Comparison of ENCODE assay signal across 11 mouse cellular contexts in genomic region chr11:6604604-6604936, GRCm38 (mm10). TPM values are rescaled to one million over a fixed set of nuclear protein-coding genes. Genes with fewer than 3 reads are reported as not detected.
DNase-seq lines count a peak whose midpoint lies in the region; ATAC-seq and TF ChIP-seq lines count a peak whose summit lies in the region.
"Had no signal": no experiment of that assay in that cellular context is flagged by ENCODE, and none has a peak within 500 bp of the region (broad histone marks: within the 10 kb centered on the region; RNA-seq: fewer than 3 reads in every experiment).

No protein-coding gene starts in this region.

- H3K27me3 ChIP-seq in kidney, embryonic 15.5 days = peaks cover 33% of the 10 kb centered on the region
- peaks cover 23% of the 10 kb centered on the region for H3K27me3 ChIP-seq in forebrain, embryonic 12.5 days
- peaks cover 54% of the 10 kb centered on the region for H3K27me3 ChIP-seq in limb, embryonic 10.5 days (ENCODE audit: low read depth, poor library complexity, severe bottlenecking)
- H3K27me3 ChIP-seq in small intestine, adult 2 months (ENCODE audit: control insufficient read depth, insufficient read depth, low read length) = peaks cover 16% of the 10 kb centered on the region; the same call in 1 of the 2 replicates

- 0 out of 2 replicates have a peak overlapping the region, but pooled peaks have one; percentile 32 for H3K4me3 ChIP-seq in kidney, embryonic 15.5 days (replicated peaks)
- H3K4me3 ChIP-seq in forebrain, embryonic 12.5 days (replicated peaks) = peak overlapping the region; percentile 56
- 0 out of 2 replicates have a peak overlapping the region, but pooled peaks have one; percentile 53 for H3K4me3 ChIP-seq in limb, embryonic 10.5 days
- 0 out of 2 replicates have a peak overlapping the region, but pooled peaks have one; percentile 48 for H3K4me3 ChIP-seq in small intestine, adult 2 months (ENCODE audit: low read depth, low read length)

- ATAC-seq in kidney, embryonic 15.5 days (replicated peaks; ENCODE audit: low FRiP score) = no peak
- ATAC-seq in forebrain, embryonic 12.5 days (ENCODE audit: low FRiP score) = no peak

- TF ChIP-seq CTCF in small intestine, adult 2 months (IDR thresholded peaks at IDR 0.05; ENCODE audit: extremely low read depth, insufficient read length, insufficient replicate concordance, low read depth, low read length) = no peak

- H3K4me2 ChIP-seq in kidney, embryonic 15.5 days = 0 out of 2 replicates have a peak overlapping the region, but pooled peaks have one; percentile 62
- peak overlapping the region; percentile 78 for H3K4me2 ChIP-seq in forebrain, embryonic 12.5 days

- H3K9me3 ChIP-seq in kidney, embryonic 15.5 days (replicated peaks) = no peaks in the 10 kb centered on the region
- H3K9me3 ChIP-seq in forebrain, embryonic 12.5 days = no peaks in the 10 kb centered on the region
- no peaks in the 10 kb centered on the region for H3K9me3 ChIP-seq in limb, embryonic 10.5 days (replicated peaks)

- no peak overlapping the region for H3K9ac ChIP-seq in kidney, embryonic 15.5 days
- H3K9ac ChIP-seq in forebrain, embryonic 12.5 days = peak overlapping the region; percentile 69

- no peaks in the 10 kb centered on the region for H3K36me3 ChIP-seq in kidney, embryonic 15.5 days
- H3K36me3 ChIP-seq in forebrain, embryonic 12.5 days (replicated peaks) = peaks cover 24% of the 10 kb centered on the region
- no peaks in the 10 kb centered on the region for H3K36me3 ChIP-seq in limb, embryonic 10.5 days
- no peaks in the 10 kb centered on the region for H3K36me3 ChIP-seq in small intestine, adult 2 months (ENCODE audit: control insufficient read depth, insufficient read depth, low read length)

- H3K4me1 ChIP-seq in kidney, embryonic 15.5 days = peaks cover 33% of the 10 kb centered on the region
- H3K4me1 ChIP-seq in forebrain, embryonic 12.5 days = peaks cover 66% of the 10 kb centered on the region
- peaks cover 23% of the 10 kb centered on the region for H3K4me1 ChIP-seq in limb, embryonic 10.5 days
- peaks cover 2% of the 10 kb centered on the region; the same call in 1 of the 2 replicates for H3K4me1 ChIP-seq in small intestine, adult 2 months (ENCODE audit: control insufficient read depth, insufficient read depth, insufficient read length, low read length)

- DNase-seq in kidney, postnatal 14 days = no peak
- no peak for DNase-seq in limb, embryonic 10.5 days (ENCODE audit: low spot score)
- no peak for DNase-seq in spleen, postnatal 10 days (ENCODE audit: low spot score in 2 of 2)
- DNase-seq in spleen, postnatal 4 days (ENCODE audit: low spot score in 2 of 2) = no peak
- no peak for DNase-seq in gastrocnemius, postnatal 4 days (ENCODE audit: low spot score in 2 of 2)
- DNase-seq: gastrocnemius, postnatal 25 days had no signal

- H3K27ac ChIP-seq in kidney, embryonic 15.5 days = no peak overlapping the region
- peak overlapping the region; percentile 93 for H3K27ac ChIP-seq in forebrain, embryonic 12.5 days
- H3K27ac ChIP-seq in limb, embryonic 10.5 days = no peak overlapping the region
- H3K27ac ChIP-seq in small intestine, adult 2 months (ENCODE audit: insufficient read depth, low read depth, low read length) = no peak overlapping the region

- no peak for TF ChIP-seq POLR2A in small intestine, adult 2 months (IDR thresholded peaks at IDR 0.05; ENCODE audit: low read depth, low read length)

RNA-seq across cellular contexts. Expression of gene Nacad, which starts 1.3 kb away (rescaled TPM):
- polyA plus RNA-seq in kidney, embryonic 15.5 days (2015; fragmentation: Nextera tagmentation; extraction: Ambion mirVana) = 2.0 and 3.7 TPM in 2 replicates
- 56.3 and 63.2 TPM in 2 replicates for polyA plus RNA-seq in forebrain, embryonic 12.5 days (2016; fragmentation: Nextera tagmentation; extraction: Ambion mirVana)
- 0.35 and 0.59 TPM in 2 replicates for polyA plus RNA-seq in limb, embryonic 10.5 days (2016; fragmentation: Nextera tagmentation; extraction: Ambion mirVana)
- 1.7 and 1.9 TPM in 2 replicates for polyA plus RNA-seq in small intestine, adult 2 months (2012; rRNA removed)
- 1 to 10 TPM; 2.0 to 2.2 TPM for total RNA-seq in gastrocnemius, postnatal 4 days (2021)
- total RNA-seq: megakaryocyte-erythroid progenitor cell, adult 5-6 weeks had no signal

RNA-seq across cellular contexts. Expression of gene Tbrg4, which starts 21.3 kb away (rescaled TPM):
- 43.0 and 46.4 TPM in 2 replicates for polyA plus RNA-seq in kidney, embryonic 15.5 days (2015; fragmentation: Nextera tagmentation; extraction: Ambion mirVana)
- 46.7 and 48.7 TPM in 2 replicates for polyA plus RNA-seq in forebrain, embryonic 12.5 days (2016; fragmentation: Nextera tagmentation; extraction: Ambion mirVana)
- 70.3 and 85.2 TPM in 2 replicates for polyA plus RNA-seq in limb, embryonic 10.5 days (2016; fragmentation: Nextera tagmentation; extraction: Ambion mirVana)
- 85.9 and 101 TPM in 2 replicates for polyA plus RNA-seq in small intestine, adult 2 months (2012; rRNA removed)
- 10 to 100 TPM; 55.1 to 59.1 TPM for total RNA-seq in gastrocnemius, postnatal 4 days (2021)

RNA-seq across cellular contexts. Expression of gene Wap, which starts 33.9 kb away (rescaled TPM):
- polyA plus RNA-seq in kidney, embryonic 15.5 days (2015; fragmentation: Nextera tagmentation; extraction: Ambion mirVana) = not detected in 2 replicates
- polyA plus RNA-seq in forebrain, embryonic 12.5 days (2016; fragmentation: Nextera tagmentation; extraction: Ambion mirVana) = not detected in 2 replicates
- polyA plus RNA-seq in limb, embryonic 10.5 days (2016; fragmentation: Nextera tagmentation; extraction: Ambion mirVana) = not detected in 2 replicates
- not detected in 2 replicates for polyA plus RNA-seq in small intestine, adult 2 months (2012; rRNA removed)
- not detected for total RNA-seq in gastrocnemius, postnatal 4 days (2021)
- total RNA-seq: gastrocnemius, postnatal 25 days; layer of hippocampus, postnatal 14 days; megakaryocyte-erythroid progenitor cell, adult 5-6 weeks had no signal

RNA-seq across cellular contexts. Expression of gene Ramp3, which starts 53.8 kb away (rescaled TPM):
- polyA plus RNA-seq in kidney, embryonic 15.5 days (2015; fragmentation: Nextera tagmentation; extraction: Ambion mirVana) = 10.8 and 11.7 TPM in 2 replicates
- polyA plus RNA-seq in forebrain, embryonic 12.5 days (2016; fragmentation: Nextera tagmentation; extraction: Ambion mirVana) = 2.5 and 3.1 TPM in 2 replicates
- 2.6 and 3.3 TPM in 2 replicates for polyA plus RNA-seq in limb, embryonic 10.5 days (2016; fragmentation: Nextera tagmentation; extraction: Ambion mirVana)
- 2.7 and 3.5 TPM in 2 replicates for polyA plus RNA-seq in small intestine, adult 2 months (2012; rRNA removed)
- total RNA-seq in gastrocnemius, postnatal 4 days (2021) = 1 to 10 TPM in 1 of 2 experiments, under 1 TPM in 1; 0.98 to 1.7 TPM
- total RNA-seq: megakaryocyte-erythroid progenitor cell, adult 5-6 weeks had no signal

RNA-seq across cellular contexts. Expression of gene Ccm2, which starts 57.9 kb away (rescaled TPM):
- polyA plus RNA-seq in kidney, embryonic 15.5 days (2015; fragmentation: Nextera tagmentation; extraction: Ambion mirVana) = 79.0 and 89.6 TPM in 2 replicates
- 89.9 and 90.7 TPM in 2 replicates for polyA plus RNA-seq in forebrain, embryonic 12.5 days (2016; fragmentation: Nextera tagmentation; extraction: Ambion mirVana)
- polyA plus RNA-seq in limb, embryonic 10.5 days (2016; fragmentation: Nextera tagmentation; extraction: Ambion mirVana) = 125 and 132 TPM in 2 replicates
- 25.7 and 39.0 TPM in 2 replicates for polyA plus RNA-seq in small intestine, adult 2 months (2012; rRNA removed)
- 10 to 100 TPM; 40.2 to 50.8 TPM for total RNA-seq in gastrocnemius, postnatal 4 days (2021)

Comparison
In these comparisons a context has a peak if more than half of its experiments do, and no peak if none do; other contexts are left out.
1. RNA of gene Nacad, which starts 1.3 kb away (polyA plus RNA-seq): 56.3 to 63.2 TPM in forebrain, embryonic 12.5 days; 2.0 to 3.7 TPM in kidney, embryonic 15.5 days, 1.7 to 1.9 TPM in small intestine, adult 2 months and 0.35 to 0.59 TPM in limb, embryonic 10.5 days; every median in the first group is over 10 times any median in the second.
2. Peak in every context shown above with its lines, with median percentiles within 50 percentile points of each other: H3K4me3 ChIP-seq.